Mouse (Mus musculus) telencephalon, adult 2 months (tissue): ENCODE measurements at regions not wholly inside any gene's neighbourhood (a gene's known extent, or its start where the extent isn't known, plus 50 kb on each side); places are given as distances from the start of the nearest gene placed in this dataset.
A peak's percentile ranks its signal among the peaks of the same experiment; 100 is the strongest.
"Not testable (repeated sequence)": the region's sequence is repeated elsewhere in the genome, so short reads cannot be mapped to it uniquely, and the experiment has no call there.

Experiments
- DNase-seq: peaks from one replicate; pipeline ENCODE4 v3.0.0-alpha.2; 2011; ENCODE audit warnings: low read depth, low spot score

GRCm38 (mm10) chr15:25245631-25246030, 167.9 kb downstream of the Basp1 start:
- no peak for DNase-seq

- DNase-seq: no peak
Measured at GRCm38 (mm10) chr15:25237665-25238664, 175.6 kb downstream of the Basp1 start.

GRCm38 (mm10) chr15:25236191-25236723, 177.3 kb downstream of the Basp1 start:
- DNase-seq: no peak

- DNase-seq: no peak
Measured at GRCm38 (mm10) chr15:25234064-25234700, 179.4 kb downstream of the Basp1 start.

GRCm38 (mm10) chr15:25230213-25230612, 183.4 kb downstream of the Basp1 start:
- DNase-seq: no peak

- no peak for DNase-seq
Measured at GRCm38 (mm10) chr15:25229807-25230206, 183.8 kb downstream of the Basp1 start.

- no peak for DNase-seq
Measured at GRCm38 (mm10) chr15:25227496-25227895, 186.1 kb downstream of the Basp1 start.

GRCm38 (mm10) chr15:25225936-25226335, 187.6 kb downstream of the Basp1 start:
- DNase-seq: no peak

- no peak for DNase-seq
Measured at GRCm38 (mm10) chr15:25225431-25225830, 188.1 kb downstream of the Basp1 start.

GRCm38 (mm10) chr15:25221749-25222148, 191.8 kb downstream of the Basp1 start:
- peak; percentile 83 for DNase-seq

GRCm38 (mm10) chr15:25216375-25216774, 197.2 kb downstream of the Basp1 start:
- no peak for DNase-seq

- DNase-seq: no peak
Measured at GRCm38 (mm10) chr15:25202097-25202496, 211.5 kb downstream of the Basp1 start.

- not testable (repeated sequence) for DNase-seq
Measured at GRCm38 (mm10) chr15:25200249-25200648, 213.3 kb downstream of the Basp1 start.

- DNase-seq: no peak
Measured at GRCm38 (mm10) chr15:25187881-25188326, 225.7 kb downstream of the Basp1 start.

GRCm38 (mm10) chr15:25172755-25173154, 240.8 kb downstream of the Basp1 start:
- no peak for DNase-seq

GRCm38 (mm10) chr15:25146371-25146770, 267.2 kb downstream of the Basp1 start:
- DNase-seq: no peak

- no peak for DNase-seq
Measured at GRCm38 (mm10) chr15:25144228-25144627, 269.3 kb downstream of the Basp1 start.

- no peak for DNase-seq
Measured at GRCm38 (mm10) chr15:25140389-25141181, 273.0 kb downstream of the Basp1 start.

- DNase-seq: no peak
Measured at GRCm38 (mm10) chr15:25137091-25137490, 276.5 kb downstream of the Basp1 start.

GRCm38 (mm10) chr15:25135471-25136262, 277.9 kb downstream of the Basp1 start:
- no peak for DNase-seq

- no peak for DNase-seq
Measured at GRCm38 (mm10) chr15:25130096-25130495, 283.5 kb downstream of the Basp1 start.
